Mouse (Mus musculus): Measurements from ENCODE around the gene Gm26602. TPM values are rescaled to one million over a fixed set of nuclear protein-coding genes. Genes with fewer than 3 reads are reported as not detected.

The Gm26602 gene
- polyA plus RNA-seq, 1 experiment from 2014 or later, result 8.9 TPM

- no peak overlapping the region for H3K9ac ChIP-seq (ENCODE audit: low read length)
- no peaks in the 10 kb centered on the region for H3K9me3 ChIP-seq (ENCODE audit: control insufficient read depth, low read length)
- no peak for ATAC-seq (ENCODE audit: low FRiP score, low TSS enrichment)
Measured at GRCm38 (mm10) chr10:79897316-79898245, 13.1 kb upstream of the Gm26602 start.

GRCm38 (mm10) chr10:79900951-79901410 is 9.7 kb upstream of the Gm26602 start:
- peaks cover 24% of the 10 kb centered on the region for H3K36me3 ChIP-seq (ENCODE audit: control insufficient read depth, insufficient read depth, low read length)

More at GRCm38 (mm10) chr10:79897316-79898245, 13.1 kb upstream of the Gm26602 start:
- no peaks in the 10 kb centered on the region for H3K4me1 ChIP-seq (replicated peaks; ENCODE audit: control insufficient read depth, insufficient read depth)
- no peak for DNase-seq (ENCODE audit: low spot score)
- no peak overlapping the region for H3K4me3 ChIP-seq (ENCODE audit: low read depth, low read length)
- no peaks in the 10 kb centered on the region for H3K27me3 ChIP-seq (ENCODE audit: control insufficient read depth, insufficient read depth, low read length)
- 51% methylated on average over 20 of the region's 20 CpGs for WGBS
- H3K36me3 ChIP-seq (ENCODE audit: control insufficient read depth, insufficient read depth, low read length), result peaks cover 21% of the 10 kb centered on the region
- no peak for TF ChIP-seq EP300 (optimal IDR thresholded peaks at IDR 0.05)
- no peak for TF ChIP-seq CTCF (IDR thresholded peaks at IDR 0.05; ENCODE audit: low read depth)
- no peak overlapping the region for H3K27ac ChIP-seq (replicated peaks)
- H3K4me2 ChIP-seq (replicated peaks; ENCODE audit: low read depth), result no peak overlapping the region

DNA sequence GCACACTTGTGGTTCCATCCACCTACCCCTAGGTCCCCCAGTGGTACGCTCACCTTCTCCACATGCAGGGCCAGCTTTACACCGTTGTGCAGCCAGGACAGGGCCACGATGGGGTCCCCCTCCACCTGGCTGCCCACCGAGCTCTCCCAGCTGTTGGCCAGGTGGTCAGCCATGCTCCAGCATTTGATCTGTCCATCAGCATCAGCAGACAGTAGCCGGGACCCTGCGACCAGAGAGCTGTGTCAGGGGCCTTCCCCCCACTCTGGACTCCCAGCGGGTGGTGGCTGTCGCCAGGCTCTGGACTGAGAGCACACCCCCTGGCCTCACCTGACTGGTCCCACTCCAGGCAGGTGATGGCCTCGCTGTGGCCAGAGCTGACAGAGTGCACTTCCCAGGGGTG is 3.9 kb upstream of the Gm26602 start:
- Histone ChIP-seq H3K4me3 (ENCODE audit: low read depth, low read length) (no peak overlapping the region), H3K9me3 (ENCODE audit: control insufficient read depth, low read length) (no peaks in the 10 kb centered on the region), H3K4me2 (replicated peaks; ENCODE audit: low read depth) (no peak overlapping the region), H3K4me1 (replicated peaks; ENCODE audit: control insufficient read depth, insufficient read depth) (no peaks in the 10 kb centered on the region), H3K9ac (ENCODE audit: low read length) (no peak overlapping the region), H3K36me3 (ENCODE audit: control insufficient read depth, insufficient read depth, low read length) (peaks cover 26% of the 10 kb centered on the region), H3K27me3 (ENCODE audit: control insufficient read depth, insufficient read depth, low read length) (no peaks in the 10 kb centered on the region), H3K27ac (replicated peaks) (no peak overlapping the region)
- 95% methylated on average over 9 of the region's 9 CpGs for WGBS
- DNase-seq (ENCODE audit: low spot score) (no peak), ATAC-seq (ENCODE audit: low FRiP score, low TSS enrichment) (no peak)
- no peak for TF ChIP-seq EP300 (optimal IDR thresholded peaks at IDR 0.05)
- TF ChIP-seq CTCF (IDR thresholded peaks at IDR 0.05; ENCODE audit: low read depth), result no peak

More at GRCm38 (mm10) chr10:79900951-79901410, 9.7 kb upstream of the Gm26602 start:
- Histone ChIP-seq H3K4me3 (ENCODE audit: low read depth, low read length) (no peak overlapping the region), H3K9ac (ENCODE audit: low read length) (no peak overlapping the region), H3K4me1 (replicated peaks; ENCODE audit: control insufficient read depth, insufficient read depth) (no peaks in the 10 kb centered on the region), H3K27ac (replicated peaks) (no peak overlapping the region), H3K27me3 (ENCODE audit: control insufficient read depth, insufficient read depth, low read length) (no peaks in the 10 kb centered on the region), H3K9me3 (ENCODE audit: control insufficient read depth, low read length) (no peaks in the 10 kb centered on the region), H3K4me2 (replicated peaks; ENCODE audit: low read depth) (no peak overlapping the region)
- ATAC-seq (ENCODE audit: low FRiP score, low TSS enrichment) (peak; percentile 43; the same call in 1 of the 2 replicates), DNase-seq (ENCODE audit: low spot score) (peak; percentile 61)
- 59% methylated on average over 2 of the region's 2 CpGs for WGBS
- TF ChIP-seq CTCF (IDR thresholded peaks at IDR 0.05; ENCODE audit: low read depth) (peak; percentile 59), EP300 (optimal IDR thresholded peaks at IDR 0.05) (no peak)

DNA sequence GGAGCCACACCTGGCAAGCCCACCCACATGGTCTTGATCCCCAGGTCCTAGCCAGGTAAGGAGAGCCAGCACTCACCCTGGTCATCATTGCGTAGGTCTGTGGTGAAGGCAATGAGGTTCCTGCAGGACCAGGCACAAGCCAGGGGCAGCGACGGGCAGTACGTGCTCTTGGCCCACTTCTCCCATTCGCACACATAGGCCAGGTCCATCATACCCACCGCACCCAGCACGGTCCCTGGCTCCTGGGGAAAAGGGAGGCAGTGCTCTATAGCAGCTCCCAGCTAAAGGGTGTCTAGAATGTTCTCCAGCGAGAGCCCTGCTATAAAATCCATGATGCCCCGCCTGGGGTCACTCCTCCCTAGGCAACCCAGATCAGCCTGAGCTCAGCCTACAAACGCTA is 3.2 kb upstream of the Gm26602 start:
- TF ChIP-seq CTCF (IDR thresholded peaks at IDR 0.05; ENCODE audit: low read depth) (no peak), EP300 (optimal IDR thresholded peaks at IDR 0.05) (no peak)
- no peaks in the 10 kb centered on the region for H3K27me3 ChIP-seq (ENCODE audit: control insufficient read depth, insufficient read depth, low read length)
- no peak overlapping the region for H3K9ac ChIP-seq (ENCODE audit: low read length)
- H3K4me3 ChIP-seq (ENCODE audit: low read depth, low read length), result no peak overlapping the region
- 89% methylated on average over 10 of the region's 10 CpGs for WGBS
- no peak overlapping the region for H3K4me2 ChIP-seq (replicated peaks; ENCODE audit: low read depth)
- no peaks in the 10 kb centered on the region for H3K9me3 ChIP-seq (ENCODE audit: control insufficient read depth, low read length)
- H3K36me3 ChIP-seq (ENCODE audit: control insufficient read depth, insufficient read depth, low read length), result peaks cover 29% of the 10 kb centered on the region
- no peak overlapping the region for H3K27ac ChIP-seq (replicated peaks)
- no peaks in the 10 kb centered on the region for H3K4me1 ChIP-seq (replicated peaks; ENCODE audit: control insufficient read depth, insufficient read depth)
- DNase-seq (ENCODE audit: low spot score) (no peak), ATAC-seq (ENCODE audit: low FRiP score, low TSS enrichment) (no peak)

DNA sequence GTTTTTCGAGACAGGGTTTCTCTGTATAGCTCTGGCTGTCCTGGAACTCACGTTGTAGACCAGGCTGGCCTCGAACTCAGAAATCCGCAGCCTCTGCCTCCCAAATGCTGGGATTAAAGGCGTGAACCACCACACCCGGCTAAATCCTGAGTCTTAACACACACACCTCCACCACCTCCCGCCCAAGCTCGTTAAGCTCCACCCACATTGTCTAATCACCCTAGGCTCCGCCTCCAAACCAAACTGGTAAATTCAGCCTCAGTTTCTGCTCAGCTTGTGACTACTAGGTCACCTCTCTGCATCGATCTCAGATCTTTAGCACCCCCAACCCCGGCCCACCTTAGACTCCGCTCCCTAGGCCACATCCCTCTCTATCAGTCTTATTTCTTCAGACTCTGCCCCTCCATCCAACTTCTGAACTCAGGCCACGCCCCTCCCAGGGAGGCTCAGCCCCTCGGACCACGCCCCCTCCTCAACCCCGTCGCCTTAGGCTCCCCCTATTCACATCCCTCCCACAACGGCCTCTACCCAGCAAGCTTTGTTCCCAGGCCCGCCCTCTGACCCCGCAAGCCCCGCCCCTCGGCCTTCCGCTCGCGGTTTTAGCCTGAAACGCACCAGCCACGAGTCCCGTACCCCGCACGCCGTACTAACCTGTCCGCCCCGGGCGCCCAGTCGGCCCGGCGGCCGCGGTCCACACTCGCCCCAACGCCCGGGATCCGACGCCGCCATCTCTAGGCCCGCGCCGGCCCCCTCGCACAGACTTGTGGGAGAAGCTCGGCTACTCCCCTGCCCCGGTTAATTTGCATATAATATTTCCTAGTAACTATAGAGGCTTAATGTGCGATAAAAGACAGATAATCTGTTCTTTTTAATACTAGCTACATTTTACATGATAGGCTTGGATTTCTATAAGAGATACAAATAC is 2.2 kb upstream of the Gm26602 start, which contains the start of gene Med16:
TSS of gene Med16 (minus strand) at position 757 of the 925 bp plus-strand sequence.
- DNase-seq (ENCODE audit: low spot score) (peak; percentile 97), ATAC-seq (ENCODE audit: low FRiP score, low TSS enrichment) (peak; percentile 95)
- peak within 1 kb of the TSS; percentile 94 for H3K9ac ChIP-seq (ENCODE audit: low read length)
- WGBS, result under 1% methylated on average over 52 of the region's 52 CpGs
- H3K4me1 ChIP-seq (replicated peaks; ENCODE audit: control insufficient read depth, insufficient read depth), result no peaks in the 10 kb centered on the region
- H3K4me2 ChIP-seq (replicated peaks; ENCODE audit: low read depth), result peak within 1 kb of the TSS; percentile 45
- H3K27me3 ChIP-seq (ENCODE audit: control insufficient read depth, insufficient read depth, low read length), result no peaks in the 10 kb centered on the region
- H3K4me3 ChIP-seq (ENCODE audit: low read depth, low read length), result peak within 1 kb of the TSS; percentile 76
- no peak for TF ChIP-seq EP300 (optimal IDR thresholded peaks at IDR 0.05)
- TF ChIP-seq CTCF (IDR thresholded peaks at IDR 0.05; ENCODE audit: low read depth), result no peak
- peak within 1 kb of the TSS; percentile 97 for H3K27ac ChIP-seq (replicated peaks)
- no peaks in the 10 kb centered on the region for H3K9me3 ChIP-seq (ENCODE audit: control insufficient read depth, low read length)
- peaks cover 29% of the 10 kb centered on the region for H3K36me3 ChIP-seq (ENCODE audit: control insufficient read depth, insufficient read depth, low read length)
